Mouse (Mus musculus) brain, embryonic 14.5 days (tissue): ENCODE measurements at regions not wholly inside any gene's neighbourhood (a gene's known extent, or its start where the extent isn't known, plus 50 kb on each side); places are given as distances from the start of the nearest gene placed in this dataset.

Experiments
- DNase-seq: peaks from one replicate; pipeline ENCODE4 v3.0.0-alpha.2; 2011; ENCODE audit warnings: low read depth
- CTCF ChIP-seq: fragments of 200-500 bp; IDR thresholded peaks from 2 replicates; pipeline ENCODE4 v1.5.1; 2012; ENCODE audit warnings: inconsistent platforms, mild to moderate bottlenecking, moderate library complexity, borderline replicate concordance; ENCODE audit not compliant: insufficient read depth, insufficient read length; ENCODE audit errors: extremely low read depth
- POLR2A ChIP-seq: fragments of 200-500 bp; IDR thresholded peaks from 2 replicates; pipeline ENCODE4 v1.6.1; 2012; ENCODE audit warnings: mild to moderate bottlenecking, inconsistent platforms, borderline replicate concordance; ENCODE audit not compliant: poor library complexity, insufficient read depth, insufficient read length, severe bottlenecking; ENCODE audit errors: extremely low read depth

DNA sequence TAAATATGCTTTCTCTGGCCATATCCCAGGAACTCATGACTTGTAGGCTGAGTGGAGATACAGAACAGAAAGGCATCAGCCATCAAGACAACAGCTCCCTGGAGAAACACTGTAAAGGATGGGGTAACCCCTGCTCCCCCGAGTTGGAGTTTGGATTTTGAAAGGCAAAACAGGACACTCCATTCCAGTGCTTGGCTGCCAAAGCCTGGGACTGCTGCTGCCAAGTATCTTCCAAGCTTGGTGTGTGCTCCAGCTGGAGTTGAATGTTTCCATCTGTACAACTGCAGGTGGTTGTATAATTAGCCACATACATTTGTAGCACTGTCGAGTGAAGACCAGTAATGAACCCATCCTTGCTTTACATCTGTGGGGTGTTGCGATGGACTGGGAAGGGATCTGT is 62.1 kb downstream of the 4933412E24Rik start:
- TF ChIP-seq POLR2A: no peak
- TF ChIP-seq CTCF: no peak
- peak; percentile 77 for DNase-seq

DNA sequence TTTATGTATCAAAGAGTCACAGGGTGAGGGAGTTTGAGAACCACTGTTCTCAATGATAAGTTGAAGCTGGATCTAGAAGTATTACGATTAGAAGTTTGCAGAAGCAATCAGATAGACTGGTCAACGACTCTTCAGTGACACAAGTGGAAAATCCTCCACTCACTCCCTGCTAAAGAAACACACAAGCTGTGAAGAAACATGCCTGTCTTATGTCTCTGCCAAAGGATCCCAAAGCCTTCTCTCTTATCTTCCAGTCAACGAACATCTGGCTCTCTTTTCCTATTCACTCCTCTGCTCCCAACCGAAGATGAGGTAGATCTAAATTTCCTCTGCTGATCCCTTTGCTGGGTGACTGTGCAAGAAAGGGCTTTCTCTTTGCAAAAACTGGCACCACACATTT is 62.6 kb downstream of the 4933412E24Rik start:
- TF ChIP-seq CTCF: no peak
- no peak for DNase-seq

DNA sequence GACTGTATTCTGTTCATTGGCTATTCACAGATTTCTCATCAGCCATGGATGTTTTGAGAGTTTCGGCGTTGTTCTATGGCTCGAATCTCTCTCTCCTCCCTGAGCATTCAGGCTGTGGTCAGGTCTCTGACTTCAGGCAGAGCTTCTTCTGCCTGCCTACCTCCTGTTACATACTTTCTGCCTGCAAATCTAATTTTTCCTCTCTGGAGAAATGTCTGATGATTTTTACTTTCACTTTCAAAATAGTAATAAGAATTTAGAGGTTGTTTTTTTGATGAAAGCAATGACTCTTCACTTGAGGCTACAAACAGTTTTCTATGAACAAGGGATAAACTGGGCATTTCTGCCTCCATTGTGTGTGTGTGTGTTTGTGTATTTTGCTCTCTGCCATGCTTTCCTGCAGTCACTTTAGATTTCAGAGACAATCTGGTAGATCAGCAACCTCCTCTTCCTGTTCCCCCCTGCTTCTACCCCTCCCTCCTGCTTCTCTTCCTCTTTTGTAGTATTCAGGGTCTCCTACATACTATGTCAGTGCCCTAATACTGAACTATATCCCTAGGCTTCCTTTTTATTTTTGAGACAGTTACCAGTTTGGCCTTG is 65.7 kb downstream of the 4933412E24Rik start:
- TF ChIP-seq POLR2A (no peak), CTCF (no peak)
- no peak for DNase-seq

DNA sequence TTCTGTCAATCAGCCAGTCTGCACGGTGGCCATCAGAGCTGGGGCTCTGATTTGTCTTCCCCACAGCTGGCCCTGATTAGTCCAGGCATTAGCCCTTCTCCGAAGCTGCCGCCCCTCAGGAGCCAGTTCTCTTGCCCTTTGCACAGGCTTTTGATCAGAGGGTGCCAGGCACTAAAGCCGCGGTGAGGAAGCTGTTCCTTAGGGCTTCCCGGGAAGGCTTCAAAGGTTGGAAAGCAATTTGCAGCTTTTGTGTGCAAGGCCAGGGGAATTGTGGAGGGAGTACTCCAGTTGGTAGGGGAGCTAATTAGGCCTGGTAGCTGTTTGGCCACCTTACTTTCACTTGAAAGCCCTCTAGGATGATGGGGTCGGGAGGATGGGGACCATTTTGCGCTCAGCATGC is 71.2 kb downstream of the 4933412E24Rik start:
- peak; percentile 85 for DNase-seq
- no peak for TF ChIP-seq POLR2A
- TF ChIP-seq CTCF: no peak

DNA sequence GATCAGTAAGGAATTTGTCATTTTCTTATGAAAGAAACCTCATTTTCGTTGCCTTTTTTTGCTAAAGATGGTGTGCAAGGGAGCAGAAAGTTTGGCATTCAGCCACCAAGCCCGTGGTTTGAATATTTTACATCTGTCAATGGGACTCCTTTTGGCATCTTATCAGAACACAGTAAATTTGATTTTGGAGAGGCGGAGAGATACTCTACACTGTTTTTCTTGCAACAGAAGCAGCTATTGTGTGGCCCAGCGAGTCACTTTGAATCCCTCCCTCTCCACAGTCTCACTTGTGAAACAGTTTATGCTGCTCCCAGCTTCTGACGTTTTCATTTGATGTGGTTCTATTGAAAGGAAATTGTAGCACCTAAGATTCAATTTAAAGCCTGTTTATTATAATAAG is 79.9 kb downstream of the 4933412E24Rik start:
- peak; percentile 81 for DNase-seq
- TF ChIP-seq CTCF (no peak), POLR2A (no peak)

DNA sequence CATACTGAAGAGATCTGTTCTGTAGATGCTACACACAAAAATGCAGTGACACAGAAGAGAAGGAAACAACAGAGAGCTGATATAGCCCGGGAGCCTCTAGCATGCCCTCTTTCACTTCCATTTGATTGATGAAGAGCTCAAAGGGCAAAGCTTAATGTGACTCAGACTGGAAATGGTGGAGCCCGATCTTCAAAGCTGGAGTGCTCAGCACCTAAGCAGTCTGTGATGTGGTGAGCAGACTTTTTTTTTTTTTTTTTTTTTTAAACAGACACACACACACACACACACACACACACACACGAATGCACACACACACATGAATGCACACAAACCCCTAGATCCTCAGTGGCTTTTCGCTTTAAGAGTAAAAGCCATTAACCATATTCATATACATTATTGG is 102.6 kb downstream of the 4933412E24Rik start:
- TF ChIP-seq POLR2A (no peak), CTCF (no peak)
- DNase-seq: no peak

DNA sequence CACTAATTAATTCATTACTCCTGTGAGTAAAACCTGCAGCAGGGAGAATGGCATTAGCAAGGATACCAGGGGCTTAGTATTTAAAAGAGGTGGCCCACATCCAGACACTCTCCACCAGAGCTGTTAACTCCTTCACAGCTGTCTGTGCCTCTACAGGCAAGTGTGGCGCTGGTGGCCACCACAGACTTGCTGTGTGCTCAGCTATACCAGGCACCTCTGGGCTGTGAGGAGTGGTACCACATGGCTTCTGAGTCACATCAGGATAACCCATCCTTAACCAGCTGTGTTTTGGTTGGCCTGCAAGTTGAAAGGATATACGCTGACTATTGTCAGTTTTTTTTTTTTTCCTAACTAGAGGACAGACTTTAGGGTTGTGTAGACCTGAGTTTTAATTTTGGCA is 108.1 kb downstream of the 4933412E24Rik start:
- TF ChIP-seq CTCF (no peak), POLR2A (no peak)

DNA sequence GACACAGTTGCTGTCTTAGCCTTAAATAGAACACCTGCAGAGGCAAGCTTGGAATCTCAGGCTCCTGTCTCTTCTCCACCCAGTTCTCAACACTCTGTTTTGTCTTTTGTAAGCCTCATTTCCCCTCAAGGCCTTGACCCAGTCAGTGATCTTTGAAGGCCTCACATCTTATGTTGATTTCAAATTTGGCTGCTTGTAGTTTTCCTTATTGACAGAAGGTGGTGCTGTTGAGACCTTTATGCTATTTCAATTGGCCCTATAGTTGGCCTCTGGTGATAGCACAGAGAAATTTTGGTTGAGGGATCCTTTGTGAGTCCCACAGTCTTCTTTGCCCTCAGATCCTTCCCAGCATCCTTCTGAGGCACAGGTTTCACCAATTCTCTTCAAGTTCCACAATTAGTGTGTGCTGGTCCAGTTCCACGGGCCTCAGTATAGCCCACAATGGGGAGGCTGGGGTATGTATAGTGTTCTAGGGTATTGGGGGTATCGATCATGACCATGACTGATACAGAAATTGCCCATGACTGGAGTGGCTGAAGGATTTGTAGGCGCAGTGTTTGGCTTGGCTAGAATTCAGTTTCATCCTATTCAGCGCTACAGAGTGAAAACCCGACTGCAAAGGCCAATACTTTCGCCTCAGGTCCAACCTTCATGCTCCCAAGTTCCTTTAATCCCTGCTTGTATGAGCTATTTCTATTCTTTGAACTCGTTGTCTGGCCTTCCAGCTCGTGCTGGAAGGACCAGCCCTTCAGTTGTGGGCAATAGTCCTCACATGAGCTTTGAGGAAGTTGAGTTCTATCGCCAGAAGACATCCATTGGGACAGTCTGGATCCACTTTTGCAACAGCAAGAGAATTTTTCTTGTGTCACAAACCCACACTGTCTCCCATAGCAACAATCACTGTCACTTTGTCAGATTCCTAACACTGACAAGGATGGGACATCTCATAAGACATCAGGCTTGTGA is 110.3 kb downstream of the 4933412E24Rik start:
- DNase-seq: peak; percentile 57
- TF ChIP-seq POLR2A: no peak
- TF ChIP-seq CTCF: peak; percentile 52; the same call in 1 of the 2 replicates

More for the DNA sequence above, 108.1 kb downstream of the 4933412E24Rik start:
- peak; percentile 52 for DNase-seq

DNA sequence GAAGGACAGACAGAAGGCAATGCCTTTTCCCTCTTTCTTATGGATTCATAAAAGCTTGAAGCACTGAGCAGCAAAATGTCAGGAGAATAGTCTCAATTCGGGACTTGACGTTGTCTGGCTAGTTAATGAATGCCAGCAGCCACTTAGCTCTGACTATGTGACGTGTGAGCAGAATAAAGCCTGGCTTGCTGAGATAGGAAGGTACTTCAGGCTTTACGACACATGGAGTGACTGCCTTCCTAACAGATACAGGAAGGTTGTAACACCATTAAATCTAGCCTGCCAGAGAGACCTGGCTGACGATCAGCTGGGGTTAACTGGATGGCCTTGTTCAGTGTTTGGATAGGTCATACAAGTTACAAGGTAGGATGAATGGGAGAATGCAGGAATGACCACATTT is 111.7 kb downstream of the 4933412E24Rik start:
- DNase-seq: no peak
- TF ChIP-seq POLR2A (no peak), CTCF (no peak)

DNA sequence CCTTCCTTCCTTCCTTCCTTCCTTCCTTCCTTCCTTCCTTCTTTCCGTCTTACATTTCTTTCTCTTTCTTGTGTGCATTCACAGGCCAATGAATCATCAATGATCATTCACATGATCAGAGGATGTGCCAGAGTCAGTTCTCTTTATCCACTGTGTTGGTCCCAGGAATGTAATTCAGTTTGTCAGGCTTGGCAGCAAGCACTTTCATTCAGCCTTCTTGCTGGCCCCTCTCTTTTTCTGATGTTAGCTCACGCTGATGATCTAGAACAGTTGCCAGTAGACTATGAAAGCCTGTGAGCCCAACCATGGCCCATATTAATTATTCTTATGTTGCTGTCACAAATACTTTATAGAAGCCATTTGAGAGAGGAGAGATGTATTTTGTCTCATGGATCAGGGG is 127.4 kb downstream of the 4933412E24Rik start:
- TF ChIP-seq POLR2A (no peak), CTCF (no peak)
- DNase-seq: no peak

DNA sequence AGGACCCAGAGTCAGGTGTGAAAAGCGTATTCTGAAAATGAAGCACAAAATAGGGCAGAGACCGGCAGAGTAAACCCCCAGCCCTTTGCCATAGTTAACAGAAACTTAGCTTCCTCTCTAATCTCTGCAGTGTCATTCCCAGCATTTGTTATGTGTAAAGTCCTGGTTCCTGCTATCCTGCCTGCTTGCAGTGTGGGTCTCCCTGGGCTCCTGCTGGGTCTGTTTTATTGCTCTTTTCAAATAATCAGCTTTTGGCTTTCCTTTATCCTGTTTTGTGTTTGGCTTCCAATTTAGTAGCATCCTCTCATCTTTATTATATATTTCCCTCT is 128.3 kb downstream of the 4933412E24Rik start:
- TF ChIP-seq POLR2A: no peak
- no peak for TF ChIP-seq CTCF

More for the DNA sequence above, 128.3 kb downstream of the 4933412E24Rik start:
- DNase-seq: no peak
